Mouse (Mus musculus): ENCODE results near the gene Tle3. TPM values are rescaled to one million over a fixed set of nuclear protein-coding genes. Genes with fewer than 3 reads are reported as not detected.

Tle3 gene
- polyA plus RNA-seq, 1 experiment, result 205 TPM

GRCm38 (mm10) chr9:61436761-61437160 is 64.6 kb downstream of the Tle3 start:
- H3K27me3 ChIP-seq (ENCODE audit: control insufficient read depth, insufficient read depth, low read length), result no peaks in the 10 kb centered on the region
- H3K4me1 ChIP-seq (replicated peaks; ENCODE audit: control insufficient read depth, insufficient read depth, low read length), result peaks cover 7% of the 10 kb centered on the region
- no peaks in the 10 kb centered on the region for H3K36me3 ChIP-seq (ENCODE audit: control insufficient read depth, insufficient read depth, low read length)
- 96% methylated on average over 6 of the region's 6 CpGs for WGBS
- no peak overlapping the region for H3K27ac ChIP-seq (ENCODE audit: control insufficient read depth, insufficient read depth, low read length)
- no peak for DNase-seq
- no peak overlapping the region for H3K4me3 ChIP-seq (ENCODE audit: control insufficient read depth, insufficient read depth, low read length)
- no peak for TF ChIP-seq POLR2A (IDR thresholded peaks at IDR 0.05; ENCODE audit: control insufficient read depth, extremely low read depth, insufficient read depth, low read length, poor library complexity)
- no peak for TF ChIP-seq CTCF (IDR thresholded peaks at IDR 0.05; ENCODE audit: borderline replicate concordance, control insufficient read depth, extremely low read depth, insufficient read depth, low read length, poor library complexity)

- TF ChIP-seq CTCF (IDR thresholded peaks at IDR 0.05; ENCODE audit: borderline replicate concordance, control insufficient read depth, extremely low read depth, insufficient read depth, low read length, poor library complexity) (no peak), POLR2A (IDR thresholded peaks at IDR 0.05; ENCODE audit: control insufficient read depth, extremely low read depth, insufficient read depth, low read length, poor library complexity) (no peak)
- Histone ChIP-seq H3K4me3 (ENCODE audit: control insufficient read depth, insufficient read depth, low read length) (no peak overlapping the region), H3K27me3 (ENCODE audit: control insufficient read depth, insufficient read depth, low read length) (no peaks in the 10 kb centered on the region), H3K4me1 (replicated peaks; ENCODE audit: control insufficient read depth, insufficient read depth, low read length) (peaks cover 11% of the 10 kb centered on the region), H3K36me3 (ENCODE audit: control insufficient read depth, insufficient read depth, low read length) (no peaks in the 10 kb centered on the region), H3K27ac (ENCODE audit: control insufficient read depth, insufficient read depth, low read length) (no peak overlapping the region)
- WGBS, result 88% methylated on average over 6 of the region's 6 CpGs
- DNase-seq, result no peak
Measured at GRCm38 (mm10) chr9:61439092-61439491, 66.9 kb downstream of the Tle3 start.

- WGBS, result 90% methylated on average over 2 of the region's 2 CpGs
- TF ChIP-seq POLR2A (IDR thresholded peaks at IDR 0.05; ENCODE audit: control insufficient read depth, extremely low read depth, insufficient read depth, low read length, poor library complexity), result no peak
- no peak for TF ChIP-seq CTCF (IDR thresholded peaks at IDR 0.05; ENCODE audit: borderline replicate concordance, control insufficient read depth, extremely low read depth, insufficient read depth, low read length, poor library complexity)
- Histone ChIP-seq H3K4me1 (replicated peaks; ENCODE audit: control insufficient read depth, insufficient read depth, low read length) (peaks cover 13% of the 10 kb centered on the region), H3K4me3 (ENCODE audit: control insufficient read depth, insufficient read depth, low read length) (no peak overlapping the region), H3K27ac (ENCODE audit: control insufficient read depth, insufficient read depth, low read length) (no peak overlapping the region), H3K36me3 (ENCODE audit: control insufficient read depth, insufficient read depth, low read length) (no peaks in the 10 kb centered on the region), H3K27me3 (ENCODE audit: control insufficient read depth, insufficient read depth, low read length) (no peaks in the 10 kb centered on the region)
- DNase-seq, result no peak
Measured at GRCm38 (mm10) chr9:61439979-61440378, 67.8 kb downstream of the Tle3 start.

- Histone ChIP-seq H3K36me3 (ENCODE audit: control insufficient read depth, insufficient read depth, low read length) (no peaks in the 10 kb centered on the region), H3K27me3 (ENCODE audit: control insufficient read depth, insufficient read depth, low read length) (no peaks in the 10 kb centered on the region), H3K4me3 (ENCODE audit: control insufficient read depth, insufficient read depth, low read length) (no peak overlapping the region), H3K4me1 (replicated peaks; ENCODE audit: control insufficient read depth, insufficient read depth, low read length) (peaks cover 19% of the 10 kb centered on the region), H3K27ac (ENCODE audit: control insufficient read depth, insufficient read depth, low read length) (no peak overlapping the region)
- no peak for DNase-seq
- no peak for TF ChIP-seq CTCF (IDR thresholded peaks at IDR 0.05; ENCODE audit: borderline replicate concordance, control insufficient read depth, extremely low read depth, insufficient read depth, low read length, poor library complexity)
- no peak for TF ChIP-seq POLR2A (IDR thresholded peaks at IDR 0.05; ENCODE audit: control insufficient read depth, extremely low read depth, insufficient read depth, low read length, poor library complexity)
- WGBS, result 91% methylated on average over 11 of the region's 11 CpGs
Measured at GRCm38 (mm10) chr9:61441206-61441913, 69.2 kb downstream of the Tle3 start.

- Histone ChIP-seq H3K4me1 (replicated peaks; ENCODE audit: control insufficient read depth, insufficient read depth, low read length) (peaks cover 19% of the 10 kb centered on the region), H3K36me3 (ENCODE audit: control insufficient read depth, insufficient read depth, low read length) (no peaks in the 10 kb centered on the region), H3K27me3 (ENCODE audit: control insufficient read depth, insufficient read depth, low read length) (no peaks in the 10 kb centered on the region), H3K4me3 (ENCODE audit: control insufficient read depth, insufficient read depth, low read length) (no peak overlapping the region), H3K27ac (ENCODE audit: control insufficient read depth, insufficient read depth, low read length) (no peak overlapping the region)
- whole genome bisulfite sequencing, result 84% methylated on average over 5 of the region's 5 CpGs
- DNase-seq, result no peak
- TF ChIP-seq POLR2A (IDR thresholded peaks at IDR 0.05; ENCODE audit: control insufficient read depth, extremely low read depth, insufficient read depth, low read length, poor library complexity), result no peak
Measured at GRCm38 (mm10) chr9:61442951-61443630, 70.9 kb downstream of the Tle3 start.

GRCm38 (mm10) chr9:61445151-61445550 is 73.0 kb downstream of the Tle3 start:
- no peak overlapping the region for H3K4me3 ChIP-seq (ENCODE audit: control insufficient read depth, insufficient read depth, low read length)
- H3K27ac ChIP-seq (ENCODE audit: control insufficient read depth, insufficient read depth, low read length), result no peak overlapping the region
- no peaks in the 10 kb centered on the region for H3K27me3 ChIP-seq (ENCODE audit: control insufficient read depth, insufficient read depth, low read length)
- TF ChIP-seq POLR2A (IDR thresholded peaks at IDR 0.05; ENCODE audit: control insufficient read depth, extremely low read depth, insufficient read depth, low read length, poor library complexity), result no peak
- TF ChIP-seq CTCF (IDR thresholded peaks at IDR 0.05; ENCODE audit: borderline replicate concordance, control insufficient read depth, extremely low read depth, insufficient read depth, low read length, poor library complexity), result no peak
- no peak for DNase-seq
- peaks cover 25% of the 10 kb centered on the region for H3K4me1 ChIP-seq (replicated peaks; ENCODE audit: control insufficient read depth, insufficient read depth, low read length)
- H3K36me3 ChIP-seq (ENCODE audit: control insufficient read depth, insufficient read depth, low read length), result no peaks in the 10 kb centered on the region
- WGBS, result 91% methylated on average over 2 of the region's 2 CpGs

Measured in thymus, adult 2 months (tissue).